Mouse (Mus musculus): ENCODE measurements around the gene Map3k4.

GRCm38 (mm10) chr17:12317607-12317953, 1.0 kb downstream of the Map3k4 start:
- TF ChIP-seq HCFC1 (IDR thresholded peaks at IDR 0.05; ENCODE audit: borderline replicate concordance, insufficient read depth, low read length) (no peak), ZNF384 (IDR thresholded peaks at IDR 0.05; ENCODE audit: low read depth, low read length) (no peak)
